ENCODE assay signal across 22 mouse cellular contexts in genomic region chr10:47991328-47992044, GRCm38 (mm10).
DNase-seq lines count a peak whose midpoint lies in the region; ATAC-seq and TF ChIP-seq lines count a peak whose summit lies in the region.
"Had no signal": no experiment of that assay in that cellular context is flagged by ENCODE, and none has a peak within 500 bp of the region (broad histone marks: within the 10 kb centered on the region; RNA-seq: fewer than 3 reads in every experiment).

No protein-coding gene starts in this region.

- no peak overlapping the region for H3K4me3 ChIP-seq in hindbrain, embryonic 12.5 days
- no peak overlapping the region for H3K4me3 ChIP-seq in hindbrain, postnatal 0 days (ENCODE audit: low read length)
- H3K4me3 ChIP-seq in forebrain, embryonic 16.5 days (replicated peaks; ENCODE audit: low read length) = no peak overlapping the region
- H3K4me3 ChIP-seq in liver, embryonic 12.5 days = no peak overlapping the region
- H3K4me3 ChIP-seq: intestine, embryonic 15.5 days; lung, embryonic 15.5 days; megakaryocyte, embryonic 14.5 days; myocyte had no signal

- H3K27ac ChIP-seq in hindbrain, embryonic 12.5 days = no peak overlapping the region
- H3K27ac ChIP-seq in hindbrain, postnatal 0 days = no peak overlapping the region
- H3K27ac ChIP-seq in forebrain, embryonic 16.5 days (ENCODE audit: low read length) = no peak overlapping the region
- no peak overlapping the region for H3K27ac ChIP-seq in liver, embryonic 12.5 days
- H3K27ac ChIP-seq: intestine, embryonic 15.5 days; liver, embryonic 14.5 days; lung, embryonic 15.5 days had no signal

- 30% methylated on average over 4 of the region's 4 CpGs for WGBS in hindbrain, embryonic 12.5 days
- 27% methylated on average over 4 of the region's 4 CpGs for WGBS in hindbrain, postnatal 0 days
- WGBS in forebrain, embryonic 16.5 days = 20% methylated on average over 4 of the region's 4 CpGs
- 61% methylated on average over 4 of the region's 4 CpGs for WGBS in liver, embryonic 12.5 days (ENCODE audit: insufficient replicate concordance)

- TF ChIP-seq CTCF in hindbrain, postnatal 0 days (IDR thresholded peaks at IDR 0.05; ENCODE audit: low read depth) = no peak
- no peak for TF ChIP-seq CTCF in brain, embryonic 14.5 days (IDR thresholded peaks at IDR 0.05; ENCODE audit: borderline replicate concordance, extremely low read depth, insufficient read depth, insufficient read length)

- H3K9me3 ChIP-seq in hindbrain, embryonic 12.5 days (replicated peaks) = no peaks in the 10 kb centered on the region
- no peaks in the 10 kb centered on the region for H3K9me3 ChIP-seq in hindbrain, postnatal 0 days (ENCODE audit: low read length)
- no peaks in the 10 kb centered on the region for H3K9me3 ChIP-seq in forebrain, embryonic 16.5 days (ENCODE audit: control insufficient read depth, low read length)
- no peaks in the 10 kb centered on the region for H3K9me3 ChIP-seq in liver, embryonic 12.5 days (replicated peaks)
- H3K9me3 ChIP-seq: intestine, embryonic 15.5 days; lung, embryonic 15.5 days; megakaryocyte, embryonic 14.5 days had no signal

- H3K9ac ChIP-seq in hindbrain, embryonic 12.5 days = no peak overlapping the region
- no peak overlapping the region for H3K9ac ChIP-seq in hindbrain, postnatal 0 days (replicated peaks; ENCODE audit: low read length)
- H3K9ac ChIP-seq in forebrain, embryonic 16.5 days (replicated peaks; ENCODE audit: low read depth, low read length) = no peak overlapping the region
- H3K9ac ChIP-seq in liver, embryonic 12.5 days = no peak overlapping the region
- H3K9ac ChIP-seq: intestine, embryonic 15.5 days; liver, embryonic 14.5 days; lung, embryonic 15.5 days had no signal

- H3K4me2 ChIP-seq in hindbrain, embryonic 12.5 days (replicated peaks) = no peak overlapping the region
- no peak overlapping the region for H3K4me2 ChIP-seq in hindbrain, postnatal 0 days (ENCODE audit: low read depth, low read length)
- H3K4me2 ChIP-seq in forebrain, embryonic 16.5 days (ENCODE audit: low read length) = no peak overlapping the region
- no peak overlapping the region for H3K4me2 ChIP-seq in liver, embryonic 12.5 days
- H3K4me2 ChIP-seq: heart, embryonic 11.5 days; intestine, embryonic 15.5 days; lung, embryonic 15.5 days had no signal

- no peaks in the 10 kb centered on the region for H3K27me3 ChIP-seq in hindbrain, embryonic 12.5 days
- no peaks in the 10 kb centered on the region for H3K27me3 ChIP-seq in hindbrain, postnatal 0 days (ENCODE audit: insufficient read depth, low read length)
- H3K27me3 ChIP-seq in forebrain, embryonic 16.5 days (replicated peaks; ENCODE audit: control insufficient read depth, insufficient read depth, low read length) = no peaks in the 10 kb centered on the region
- no peaks in the 10 kb centered on the region for H3K27me3 ChIP-seq in liver, embryonic 12.5 days (replicated peaks)
- H3K27me3 ChIP-seq: intestine, embryonic 15.5 days; lung, embryonic 15.5 days; megakaryocyte, embryonic 14.5 days had no signal

- DNase-seq in hindbrain, postnatal 0 days (ENCODE audit: low spot score) = no peak
- DNase-seq in brain, embryonic 14.5 days (ENCODE audit: low read depth) = peak; percentile 64
- DNase-seq in embryo, embryonic 9.5 days (ENCODE audit: extremely low spot score) = peak; percentile 19
- no peak for DNase-seq in testis, postnatal 14 days (ENCODE audit: low spot score)
- no peak for DNase-seq in spleen, postnatal 14 days (ENCODE audit: low spot score in 2 of 2)
- DNase-seq: adrenal gland, postnatal 25 days; cerebellum, adult 11 months; cerebellum, postnatal 10 days; gastrocnemius, postnatal 14 days; heart, adult 11 months; kidney, adult 8-10 months; kidney, postnatal 10 days; lung, postnatal 36 days had no signal

- peak; percentile 78 for ATAC-seq in hindbrain, embryonic 12.5 days (ENCODE audit: low FRiP score)
- ATAC-seq in hindbrain, postnatal 0 days = no peak
- peak; percentile 62; the same call in 1 of the 2 replicates for ATAC-seq in forebrain, embryonic 16.5 days
- no peak for ATAC-seq in liver, embryonic 12.5 days
- ATAC-seq: intestine, embryonic 15.5 days had no signal

- H3K36me3 ChIP-seq in hindbrain, embryonic 12.5 days = no peaks in the 10 kb centered on the region
- no peaks in the 10 kb centered on the region for H3K36me3 ChIP-seq in hindbrain, postnatal 0 days (ENCODE audit: insufficient read depth, low read length)
- H3K36me3 ChIP-seq in forebrain, embryonic 16.5 days (ENCODE audit: control insufficient read depth, insufficient read depth) = no peaks in the 10 kb centered on the region
- no peaks in the 10 kb centered on the region for H3K36me3 ChIP-seq in liver, embryonic 12.5 days
- H3K36me3 ChIP-seq: intestine, embryonic 15.5 days; lung, embryonic 15.5 days had no signal

- H3K4me1 ChIP-seq in hindbrain, embryonic 12.5 days = no peaks in the 10 kb centered on the region
- no peaks in the 10 kb centered on the region for H3K4me1 ChIP-seq in hindbrain, postnatal 0 days (ENCODE audit: insufficient read depth, low read length)
- no peaks in the 10 kb centered on the region for H3K4me1 ChIP-seq in forebrain, embryonic 16.5 days (replicated peaks; ENCODE audit: control insufficient read depth, insufficient read depth, low read length)
- no peaks in the 10 kb centered on the region for H3K4me1 ChIP-seq in liver, embryonic 12.5 days
- H3K4me1 ChIP-seq: intestine, embryonic 15.5 days; lung, embryonic 15.5 days; megakaryocyte, embryonic 14.5 days had no signal

- TF ChIP-seq POLR2A in brain, embryonic 14.5 days (IDR thresholded peaks at IDR 0.05; ENCODE audit: borderline replicate concordance, extremely low read depth, insufficient read depth, insufficient read length, poor library complexity, severe bottlenecking) = no peak

Comparison
In these comparisons a context has a peak if more than half of its experiments do, and no peak if none do; other contexts are left out.
1. ATAC-seq: peak in hindbrain, embryonic 12.5 days (single experiment) and forebrain, embryonic 16.5 days (single experiment); none in hindbrain, postnatal 0 days (single experiment) and liver, embryonic 12.5 days (single experiment).
2. DNase-seq: peak in brain, embryonic 14.5 days (single experiment) and embryo, embryonic 9.5 days (single experiment); none in hindbrain, postnatal 0 days (single experiment), testis, postnatal 14 days (single experiment) and spleen, postnatal 14 days (0 of 2).